Mouse (Mus musculus) liver, adult 2 months (tissue): Measurements from ENCODE around the gene Pwwp2b.

Experiments used
- CTCF ChIP-seq: fragments of 200-500 bp; IDR thresholded peaks from 2 replicates; pipeline ENCODE4 v1.5.1; 2011; ENCODE audit warnings: low read depth, low read length, control low read depth
- POLR2A ChIP-seq: fragments of 200-500 bp; IDR thresholded peaks from 2 replicates; pipeline ENCODE4 v1.6.1; 2011; ENCODE audit warnings: low read length, control low read depth; ENCODE audit not compliant: insufficient read depth; ENCODE audit errors: extremely low read depth

DNA sequence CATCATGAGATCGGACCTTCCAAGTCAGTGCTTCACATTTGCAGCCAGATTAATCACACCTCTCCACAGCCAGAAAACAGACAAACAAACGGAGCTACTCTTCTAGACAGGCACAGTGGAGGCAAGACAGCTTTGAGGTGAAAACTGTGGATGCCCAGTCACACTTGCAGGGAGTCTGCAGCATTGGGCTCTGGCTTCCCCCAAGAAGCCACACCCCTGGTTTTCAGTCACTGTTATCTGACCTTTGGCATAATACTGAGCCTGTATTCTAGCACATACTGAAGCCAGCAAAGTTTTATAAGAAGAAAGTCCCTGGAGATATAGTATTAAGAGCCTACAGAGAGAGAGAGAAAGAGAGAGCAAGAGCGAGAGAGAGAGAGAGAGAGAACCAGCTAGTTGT is 8.8 kb upstream of the Pwwp2b start:
- TF ChIP-seq POLR2A (no peak), CTCF (no peak)
